Mouse (Mus musculus): Measurements from ENCODE around the gene Tph2. TPM values are rescaled to one million over a fixed set of nuclear protein-coding genes. Genes with fewer than 3 reads are reported as not detected.
"Not testable (repeated sequence)": the region's sequence is repeated elsewhere in the genome, so short reads cannot be mapped to it uniquely, and the experiment has no call there.

Gene Tph2
- not detected for total RNA-seq (2018; cell fraction: chromatin; rRNA removed)
- not detected for total RNA-seq (2018; cell fraction: cytosol; rRNA removed)
- not detected for total RNA-seq (2018; cell fraction: nucleus; rRNA removed)
- polyA plus RNA-seq (2018): not detected in 3 replicates

DNA sequence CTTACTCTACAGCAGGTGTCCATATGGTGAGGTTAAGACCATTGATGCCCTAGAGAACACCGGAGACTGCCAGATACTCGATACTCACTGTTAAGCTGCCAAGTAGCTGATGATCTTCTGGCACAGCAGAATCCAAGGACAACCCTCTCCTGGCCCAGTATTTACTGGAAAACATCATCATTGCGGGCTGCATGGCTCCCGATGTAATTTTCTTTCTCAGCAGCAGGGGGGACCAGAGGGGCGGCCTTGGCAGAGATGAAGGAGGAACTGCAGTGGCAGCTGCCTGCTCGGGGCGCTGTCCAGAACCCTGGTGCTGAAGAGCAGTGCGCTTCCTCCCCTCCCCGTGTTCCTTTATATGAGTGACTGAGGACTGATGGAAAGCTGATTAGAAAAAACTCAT is at the start of gene Tph2:
TSS of gene Tph2 (minus strand) at position 326 of the 400 bp plus-strand sequence.
- no peaks in the 10 kb centered on the region for H3K36me3 ChIP-seq (ENCODE audit: inconsistent target)
- H3K27ac ChIP-seq: no peak within 1 kb of the TSS
- H3K79me2 ChIP-seq (ENCODE audit: inconsistent target): no peaks in the 10 kb centered on the region
- WGBS (ENCODE audit: missing documents): 12% methylated on average over 8 of the region's 9 CpGs
- no peak within 1 kb of the TSS for H3K4me3 ChIP-seq (ENCODE audit: inconsistent target)

- Histone ChIP-seq H3K36me3 (ENCODE audit: inconsistent target) (peaks cover 62% of the 10 kb centered on the region), H3K79me2 (ENCODE audit: inconsistent target) (peaks cover 16% of the 10 kb centered on the region; the same call in 1 of the 2 replicates), H3K27ac (no peak overlapping the region), H3K4me3 (ENCODE audit: inconsistent target) (no peak overlapping the region)
- WGBS (ENCODE audit: missing documents): 70% methylated on average over 3 of the region's 3 CpGs
Observed at GRCm38 (mm10) chr10:115233798-115234197, 49.0 kb upstream of the Tph2 start.

DNA sequence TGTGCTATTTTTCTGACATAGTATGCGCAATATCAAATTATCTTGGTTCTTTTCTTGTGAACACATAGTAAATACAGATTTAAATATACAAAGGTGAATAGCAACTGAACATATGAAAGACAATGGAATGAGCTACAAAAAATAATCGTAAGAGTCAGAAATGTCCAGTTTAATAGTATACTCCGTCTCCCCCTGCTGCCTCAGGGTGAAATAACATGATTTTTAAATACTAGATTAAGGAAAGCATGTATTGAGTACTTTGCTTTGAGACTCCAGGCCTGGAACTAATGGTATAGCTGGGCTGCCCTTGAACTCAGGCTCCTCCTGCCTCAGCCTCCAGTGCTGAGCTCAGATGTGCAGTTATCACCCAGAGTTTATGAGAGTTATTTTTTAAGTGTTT is 47.7 kb upstream of the Tph2 start:
- H3K36me3 ChIP-seq (ENCODE audit: inconsistent target): peaks cover 52% of the 10 kb centered on the region
- no peak overlapping the region for H3K4me3 ChIP-seq (ENCODE audit: inconsistent target)
- peaks cover 16% of the 10 kb centered on the region; the same call in 1 of the 2 replicates for H3K79me2 ChIP-seq (ENCODE audit: inconsistent target)
- no peak overlapping the region for H3K27ac ChIP-seq
- WGBS (ENCODE audit: missing documents): 83% methylated on average over 3 of the region's 3 CpGs

DNA sequence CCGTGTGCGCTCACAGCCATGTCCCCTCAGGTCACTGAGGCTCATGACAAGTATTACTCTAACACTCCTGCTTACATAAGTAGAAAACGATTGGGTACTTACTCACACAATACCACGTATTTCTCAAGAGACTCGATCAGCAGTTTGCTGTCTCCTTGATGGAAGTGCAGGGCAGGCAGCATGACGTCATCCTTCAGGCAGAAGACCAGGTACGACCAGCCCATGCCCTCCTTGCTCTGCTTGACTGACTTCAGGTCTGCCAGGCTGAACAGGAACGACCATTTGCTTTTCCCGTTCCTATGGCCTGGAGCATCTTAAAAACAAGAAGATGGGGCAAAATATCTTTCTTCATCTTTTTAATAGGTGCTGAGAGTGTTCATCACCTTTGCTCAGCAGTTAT is 44.2 kb upstream of the Tph2 start:
- H3K36me3 ChIP-seq (ENCODE audit: inconsistent target): peaks cover 60% of the 10 kb centered on the region
- WGBS (ENCODE audit: missing documents): 84% methylated on average over 9 of the region's 9 CpGs
- no peak overlapping the region for H3K27ac ChIP-seq
- peaks cover 9% of the 10 kb centered on the region; the same call in 1 of the 2 replicates for H3K79me2 ChIP-seq (ENCODE audit: inconsistent target)
- H3K4me3 ChIP-seq (ENCODE audit: inconsistent target): no peak overlapping the region

GRCm38 (mm10) chr10:115226586-115226985 is 41.8 kb upstream of the Tph2 start:
- Histone ChIP-seq H3K79me2 (ENCODE audit: inconsistent target) (peaks cover 9% of the 10 kb centered on the region; the same call in 1 of the 2 replicates), H3K36me3 (ENCODE audit: inconsistent target) (peaks cover 41% of the 10 kb centered on the region), H3K27ac (no peak overlapping the region), H3K4me3 (ENCODE audit: inconsistent target) (no peak overlapping the region)
- 91% methylated on average over 7 of the region's 7 CpGs for WGBS (ENCODE audit: missing documents)

GRCm38 (mm10) chr10:115223845-115224244 is 39.0 kb upstream of the Tph2 start:
- peaks cover 9% of the 10 kb centered on the region; the same call in 1 of the 2 replicates for H3K79me2 ChIP-seq (ENCODE audit: inconsistent target)
- no peak overlapping the region for H3K27ac ChIP-seq
- WGBS (ENCODE audit: missing documents): 94% methylated on average over 3 of the region's 3 CpGs
- H3K36me3 ChIP-seq (ENCODE audit: inconsistent target): peaks cover 48% of the 10 kb centered on the region
- no peak overlapping the region for H3K4me3 ChIP-seq (ENCODE audit: inconsistent target)

GRCm38 (mm10) chr10:115212916-115213580 is 28.2 kb upstream of the Tph2 start:
- peaks cover 57% of the 10 kb centered on the region for H3K36me3 ChIP-seq (ENCODE audit: inconsistent target)
- no peak overlapping the region for H3K27ac ChIP-seq
- H3K4me3 ChIP-seq (ENCODE audit: inconsistent target): no peak overlapping the region
- H3K79me2 ChIP-seq (ENCODE audit: inconsistent target): no peaks in the 10 kb centered on the region
- 98% methylated on average over 11 of the region's 11 CpGs for WGBS (ENCODE audit: missing documents)

GRCm38 (mm10) chr10:115205825-115206224 is 21.0 kb upstream of the Tph2 start:
- Histone ChIP-seq H3K27ac (no peak overlapping the region), H3K4me3 (ENCODE audit: inconsistent target) (no peak overlapping the region), H3K79me2 (ENCODE audit: inconsistent target) (no peaks in the 10 kb centered on the region), H3K36me3 (ENCODE audit: inconsistent target) (peaks cover 68% of the 10 kb centered on the region)
- WGBS (ENCODE audit: missing documents): 97% methylated on average over 3 of the region's 3 CpGs

DNA sequence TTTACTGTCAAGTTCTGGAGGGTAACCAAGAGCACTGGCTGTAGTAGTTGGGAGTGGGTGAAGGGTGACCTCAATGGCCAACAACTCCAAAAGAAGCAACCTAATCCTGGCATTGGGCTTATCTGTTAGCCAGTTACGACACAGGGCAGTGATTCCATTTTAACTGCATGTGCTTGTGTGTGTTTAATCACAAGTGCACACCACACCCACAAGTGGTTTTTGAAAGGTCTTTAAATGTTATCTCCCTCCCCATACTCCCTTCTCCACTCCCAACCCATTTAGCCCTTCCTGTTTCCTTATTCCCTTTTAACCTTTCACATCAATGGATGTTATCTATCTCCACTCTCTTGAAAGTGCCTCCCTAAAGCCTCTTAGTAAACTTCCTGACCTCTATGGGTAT is 20.5 kb upstream of the Tph2 start:
- 86% methylated on average over 1 of the region's 1 CpGs for WGBS (ENCODE audit: missing documents)
- Histone ChIP-seq H3K36me3 (ENCODE audit: inconsistent target) (peaks cover 68% of the 10 kb centered on the region), H3K79me2 (ENCODE audit: inconsistent target) (no peaks in the 10 kb centered on the region), H3K27ac (no peak overlapping the region), H3K4me3 (ENCODE audit: inconsistent target) (no peak overlapping the region)

DNA sequence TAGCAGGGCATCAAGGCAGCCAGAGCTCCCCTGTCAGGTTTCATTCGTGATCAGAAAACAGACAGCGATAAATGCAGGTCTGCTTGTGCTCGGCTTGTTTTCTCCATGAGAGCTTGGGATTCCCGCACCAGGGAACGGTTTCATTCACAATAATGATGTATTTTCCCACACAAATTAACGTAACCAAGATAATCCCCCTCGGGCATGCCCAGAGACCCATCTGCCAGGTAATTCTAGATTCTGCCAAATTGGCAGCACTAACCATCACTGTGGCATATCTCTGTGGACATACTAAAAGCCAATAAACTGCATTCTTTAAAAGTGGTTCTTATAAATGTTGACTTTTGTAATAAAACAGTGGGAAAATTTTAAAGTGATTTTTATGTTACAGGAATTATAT is 6.4 kb upstream of the Tph2 start:
- 87% methylated on average over 7 of the region's 7 CpGs for WGBS (ENCODE audit: missing documents)

DNA sequence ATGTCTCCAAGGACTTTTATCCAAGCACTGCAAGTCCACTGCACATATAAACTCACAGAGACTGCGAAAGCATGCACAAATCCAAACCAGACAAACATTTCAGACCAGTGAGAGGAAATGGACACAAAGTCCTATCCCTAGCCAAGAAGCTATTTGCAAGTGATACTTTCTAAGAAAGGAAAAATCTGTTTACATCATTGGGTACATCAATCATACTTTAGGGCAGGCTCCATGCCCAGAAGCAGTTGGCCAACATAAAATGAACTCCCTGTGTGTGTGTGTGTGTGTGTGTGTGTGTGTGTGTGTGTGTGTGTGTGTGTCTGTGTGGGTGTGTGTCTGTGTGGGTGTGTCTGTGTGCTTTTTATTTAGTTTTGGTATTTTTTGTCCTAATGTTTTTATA is 2.6 kb upstream of the Tph2 start:
- no peaks in the 10 kb centered on the region for H3K79me2 ChIP-seq (ENCODE audit: inconsistent target)
- H3K36me3 ChIP-seq (ENCODE audit: inconsistent target): no peaks in the 10 kb centered on the region
- no peak overlapping the region for H3K27ac ChIP-seq
- 85% methylated on average over 1 of the region's 1 CpGs for WGBS (ENCODE audit: missing documents)
- no peak overlapping the region for H3K4me3 ChIP-seq (ENCODE audit: inconsistent target)

More for the DNA sequence above, 6.4 kb upstream of the Tph2 start:
- Histone ChIP-seq H3K79me2 (ENCODE audit: inconsistent target) (no peaks in the 10 kb centered on the region), H3K27ac (no peak overlapping the region), H3K4me3 (ENCODE audit: inconsistent target) (no peak overlapping the region), H3K36me3 (ENCODE audit: inconsistent target) (no peaks in the 10 kb centered on the region)

- Histone ChIP-seq H3K27ac (no peak overlapping the region), H3K4me3 (ENCODE audit: inconsistent target) (no peak overlapping the region), H3K79me2 (ENCODE audit: inconsistent target) (no peaks in the 10 kb centered on the region), H3K36me3 (ENCODE audit: inconsistent target) (no peaks in the 10 kb centered on the region)
- WGBS (ENCODE audit: missing documents): 94% methylated on average over 3 of the region's 3 CpGs
Observed at GRCm38 (mm10) chr10:115181034-115181433, 3.8 kb downstream of the Tph2 start.

DNA sequence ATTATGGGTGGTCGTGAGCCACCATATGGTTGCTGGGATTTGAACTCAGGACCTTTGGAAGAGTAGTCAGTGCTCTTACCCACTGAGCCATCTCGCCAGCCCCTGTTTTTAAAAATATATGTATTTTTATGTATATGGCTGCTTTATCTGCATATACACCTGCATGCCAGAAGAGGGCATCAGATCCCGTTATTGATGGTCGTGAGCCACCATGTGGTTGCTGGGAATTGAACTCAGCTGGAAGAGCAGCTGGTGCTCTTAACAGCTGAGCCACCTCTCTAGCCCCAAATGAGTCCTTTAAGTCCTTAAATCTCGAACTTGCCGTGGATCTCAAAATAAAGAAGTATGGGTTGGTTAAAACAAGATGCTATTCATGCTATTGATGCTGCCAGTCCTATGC is 6.8 kb downstream of the Tph2 start:
- H3K36me3 ChIP-seq (ENCODE audit: inconsistent target); H3K79me2 ChIP-seq (ENCODE audit: inconsistent target); H3K27ac ChIP-seq; H3K4me3 ChIP-seq (ENCODE audit: inconsistent target): not testable (repeated sequence)
- 61% methylated on average over 6 of the region's 6 CpGs for WGBS (ENCODE audit: missing documents)

DNA sequence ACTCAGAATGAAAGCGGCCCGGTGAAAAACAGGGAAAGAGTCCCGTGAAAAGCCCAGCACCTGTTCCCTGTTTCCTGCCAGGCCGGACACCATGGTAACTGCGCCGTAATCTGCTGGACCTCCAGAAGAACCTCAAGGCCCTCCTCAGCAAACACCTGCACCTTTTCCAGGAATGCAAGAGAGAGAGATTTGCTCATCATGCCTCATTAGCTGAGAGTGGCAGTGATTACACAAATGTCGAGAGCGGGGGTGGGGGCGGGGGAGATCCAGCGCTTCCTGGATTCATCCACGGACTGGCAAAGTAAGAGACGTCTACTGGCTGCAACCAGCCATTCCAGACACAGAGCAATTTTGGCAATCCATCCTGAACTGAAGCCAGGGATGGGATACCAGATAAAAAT is 9.2 kb downstream of the Tph2 start:
- Histone ChIP-seq H3K36me3 (ENCODE audit: inconsistent target) (no peaks in the 10 kb centered on the region), H3K4me3 (ENCODE audit: inconsistent target) (no peak overlapping the region), H3K27ac (no peak overlapping the region), H3K79me2 (ENCODE audit: inconsistent target) (no peaks in the 10 kb centered on the region)
- WGBS (ENCODE audit: missing documents): 58% methylated on average over 12 of the region's 12 CpGs

- H3K79me2 ChIP-seq (ENCODE audit: inconsistent target): no peaks in the 10 kb centered on the region
- no peaks in the 10 kb centered on the region for H3K36me3 ChIP-seq (ENCODE audit: inconsistent target)
- no peak overlapping the region for H3K4me3 ChIP-seq (ENCODE audit: inconsistent target)
- no peak overlapping the region for H3K27ac ChIP-seq
- WGBS (ENCODE audit: missing documents): 90% methylated on average over 10 of the region's 10 CpGs
Observed at GRCm38 (mm10) chr10:115173336-115173735, 11.5 kb downstream of the Tph2 start.
